Mouse (Mus musculus) lung, postnatal 0 days (tissue): ENCODE results near the gene Tsku.

Experiments
- CTCF ChIP-seq: IDR thresholded peaks from 2 replicates; pipeline ENCODE4 v1.5.1; 2016; ENCODE audit warnings: antibody characterized with exemption, mild to moderate bottlenecking
- EP300 ChIP-seq: IDR thresholded peaks from 2 replicates; pipeline ENCODE4 v1.6.1; 2016; ENCODE audit warnings: antibody characterized with exemption, mild to moderate bottlenecking, control low read depth

DNA sequence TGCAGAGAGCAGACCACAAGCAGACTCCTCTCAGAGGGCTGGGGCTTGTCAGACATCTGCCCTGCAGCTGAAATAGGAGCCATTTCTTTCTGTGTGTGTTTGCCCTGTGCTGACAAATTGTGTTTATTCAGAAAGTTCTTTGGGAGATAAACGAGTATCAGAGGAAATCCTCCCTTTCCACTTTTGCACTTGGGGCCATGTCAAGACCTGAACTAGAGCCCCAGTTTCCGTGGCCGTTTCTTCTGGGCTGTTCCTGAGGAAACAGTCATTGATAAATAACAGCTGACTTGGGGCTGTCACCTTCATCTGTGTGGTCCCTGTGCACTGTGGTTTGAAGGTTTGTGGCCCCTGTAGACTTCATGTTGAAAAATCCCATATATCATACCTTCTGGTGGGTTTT is 29.2 kb downstream of the Tsku start:
- no peak for TF ChIP-seq CTCF
- TF ChIP-seq EP300 = no peak
